Mouse (Mus musculus): ENCODE measurements around the gene Mtmr12.

- TF ChIP-seq CTCF (IDR thresholded peaks at IDR 0.05; ENCODE audit: low read depth, low read length) (no peak), POLR2A (IDR thresholded peaks at IDR 0.05; ENCODE audit: extremely low read depth, insufficient read depth, low read length) (no peak)
Measured at GRCm38 (mm10) chr15:12223393-12223792, 18.6 kb downstream of the Mtmr12 start.

All from liver, adult 2 months (tissue).